Mouse (Mus musculus): ENCODE measurements at regions not wholly inside any gene's neighbourhood (a gene's known extent, or its start where the extent isn't known, plus 50 kb on each side); places are given as distances from the start of the nearest gene placed in this dataset.

- H3K4me1 ChIP-seq (ENCODE audit: control insufficient read depth in 2 of 2, insufficient read depth in 2 of 2, low read length in 2 of 2, poor library complexity in 1 of 2) = no peaks in the 10 kb centered on the region
- in situ Hi-C loops (cut with MboI; ENCODE audit: low sequenced_read_pairs in 2 of 2, unreplicated experiment in 2 of 2) = no loop called here
- H3K36me3 ChIP-seq (ENCODE audit: control insufficient read depth, insufficient read depth, low read length, poor library complexity, severe bottlenecking) = no peaks in the 10 kb centered on the region
- no peak for DNase-seq (ENCODE audit: low read depth, low spot score)
- TF ChIP-seq ZNF384 (IDR thresholded peaks at IDR 0.05; ENCODE audit: low read depth, low read length) = no peak
- TF ChIP-seq MAFK (IDR thresholded peaks at IDR 0.05; ENCODE audit: insufficient read depth, low read depth, low read length) = no peak
- TF ChIP-seq ZC3H11A (IDR thresholded peaks at IDR 0.05; ENCODE audit: borderline replicate concordance, low read depth, low read length) = no peak
- no peak for TF ChIP-seq HCFC1 (IDR thresholded peaks at IDR 0.05; ENCODE audit: borderline replicate concordance, insufficient read depth, low read length)
- TF ChIP-seq CHD2 (IDR thresholded peaks at IDR 0.05; ENCODE audit: low read depth, low read length) = no peak
- H3K4me3 ChIP-seq (ENCODE audit: insufficient read depth in 1 of 2, low read depth in 1 of 2, low read length in 2 of 2, poor library complexity in 1 of 2, severe bottlenecking in 1 of 2) = no peak overlapping the region
- H3K27ac ChIP-seq (ENCODE audit: insufficient read depth, low read depth, low read length, poor library complexity, severe bottlenecking) = no peak overlapping the region
- no peak overlapping the region for H3K9ac ChIP-seq (ENCODE audit: insufficient read depth, low read depth, low read length, poor library complexity, severe bottlenecking)
- H3K9me3 ChIP-seq (ENCODE audit: control insufficient read depth, insufficient read depth, low read depth, low read length) = no peaks in the 10 kb centered on the region; the same call in 1 of the 2 replicates
These were observed 87.9 kb upstream of the Cep85l start for GRCm38 (mm10) chr10:53467472-53468292.

- Histone ChIP-seq H3K4me3 (ENCODE audit: insufficient read depth in 1 of 2, low read depth in 1 of 2, low read length in 2 of 2, poor library complexity in 1 of 2, severe bottlenecking in 1 of 2) (no peak overlapping the region), H3K4me1 (ENCODE audit: control insufficient read depth in 2 of 2, insufficient read depth in 2 of 2, low read length in 2 of 2, poor library complexity in 1 of 2) (no peaks in the 10 kb centered on the region), H3K36me3 (ENCODE audit: control insufficient read depth, insufficient read depth, low read length, poor library complexity, severe bottlenecking) (no peaks in the 10 kb centered on the region), H3K9me3 (ENCODE audit: control insufficient read depth, insufficient read depth, low read depth, low read length) (no peaks in the 10 kb centered on the region; the same call in 1 of the 2 replicates), H3K9ac (ENCODE audit: insufficient read depth, low read depth, low read length, poor library complexity, severe bottlenecking) (no peak overlapping the region), H3K27ac (ENCODE audit: insufficient read depth, low read depth, low read length, poor library complexity, severe bottlenecking) (no peak overlapping the region)
- in situ Hi-C loops (cut with MboI; ENCODE audit: low sequenced_read_pairs in 2 of 2, unreplicated experiment in 2 of 2) = no loop called here
- TF ChIP-seq ZC3H11A (IDR thresholded peaks at IDR 0.05; ENCODE audit: borderline replicate concordance, low read depth, low read length) = no peak
- no peak for DNase-seq (ENCODE audit: low read depth, low spot score)
These were observed 87.1 kb upstream of the Cep85l start for GRCm38 (mm10) chr10:53466851-53467250.

DNA sequence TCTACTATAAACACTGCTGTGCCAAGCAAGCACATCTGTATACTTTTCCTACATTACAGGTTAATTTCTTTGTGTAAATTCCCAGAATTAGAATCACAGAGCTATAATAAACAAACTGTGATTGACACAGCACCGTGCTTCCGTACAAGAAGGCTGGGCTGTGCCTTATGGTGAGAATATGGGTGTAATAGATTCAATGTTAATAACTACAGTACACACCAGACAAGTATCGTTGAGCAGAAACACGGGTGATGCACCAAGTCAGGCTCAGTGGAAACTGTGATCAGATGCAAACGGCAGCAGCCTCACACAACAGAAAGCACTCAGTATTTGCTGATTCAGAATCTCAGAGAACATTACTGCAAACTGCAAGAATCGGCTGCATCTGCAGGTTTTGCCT, 86.5 kb upstream of the Cep85l start:
- Histone ChIP-seq H3K9me3 (ENCODE audit: control insufficient read depth, insufficient read depth, low read depth, low read length) (no peaks in the 10 kb centered on the region), H3K4me1 (ENCODE audit: control insufficient read depth in 2 of 2, insufficient read depth in 2 of 2, low read length in 2 of 2, poor library complexity in 1 of 2) (no peaks in the 10 kb centered on the region), H3K4me3 (ENCODE audit: insufficient read depth in 1 of 2, low read depth in 1 of 2, low read length in 2 of 2, poor library complexity in 1 of 2, severe bottlenecking in 1 of 2) (no peak overlapping the region), H3K9ac (ENCODE audit: insufficient read depth, low read depth, low read length, poor library complexity, severe bottlenecking) (no peak overlapping the region), H3K36me3 (ENCODE audit: control insufficient read depth, insufficient read depth, low read length, poor library complexity, severe bottlenecking) (no peaks in the 10 kb centered on the region), H3K27ac (ENCODE audit: insufficient read depth, low read depth, low read length, poor library complexity, severe bottlenecking) (no peak overlapping the region)
- DNase-seq (ENCODE audit: low read depth, low spot score) = no peak
- in situ Hi-C loops (cut with MboI; ENCODE audit: low sequenced_read_pairs in 2 of 2, unreplicated experiment in 2 of 2) = no loop called here
- TF ChIP-seq HCFC1 (IDR thresholded peaks at IDR 0.05; ENCODE audit: borderline replicate concordance, insufficient read depth, low read length) (no peak), ZNF384 (IDR thresholded peaks at IDR 0.05; ENCODE audit: low read depth, low read length) (no peak), MAFK (IDR thresholded peaks at IDR 0.05; ENCODE audit: insufficient read depth, low read depth, low read length) (no peak), ZC3H11A (IDR thresholded peaks at IDR 0.05; ENCODE audit: borderline replicate concordance, low read depth, low read length) (no peak), CHD2 (IDR thresholded peaks at IDR 0.05; ENCODE audit: low read depth, low read length) (no peak)

DNA sequence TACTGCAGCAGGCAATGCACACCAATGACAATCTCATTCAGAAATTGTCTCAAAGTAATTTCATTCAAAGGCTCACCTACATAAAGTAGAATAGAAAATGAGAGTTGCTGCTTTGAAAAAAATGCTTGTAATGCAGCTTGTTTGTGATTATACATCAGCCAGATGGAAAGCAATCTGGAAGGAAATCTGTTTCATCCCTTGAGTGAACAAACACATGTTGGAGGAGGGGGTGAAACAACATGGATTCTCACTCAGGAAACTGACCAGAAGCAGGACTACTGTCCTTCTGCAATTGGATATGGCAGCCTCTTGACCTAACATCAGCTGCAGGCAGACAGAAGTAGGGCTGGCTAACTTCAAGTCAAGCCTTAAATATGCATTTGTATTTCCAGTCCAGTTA, 84.8 kb upstream of the Cep85l start:
- no peak for DNase-seq (ENCODE audit: low read depth, low spot score)
- Histone ChIP-seq H3K9me3 (ENCODE audit: control insufficient read depth, insufficient read depth, low read depth, low read length) (no peaks in the 10 kb centered on the region), H3K4me3 (ENCODE audit: insufficient read depth in 1 of 2, low read depth in 1 of 2, low read length in 2 of 2, poor library complexity in 1 of 2, severe bottlenecking in 1 of 2) (no peak overlapping the region), H3K9ac (ENCODE audit: insufficient read depth, low read depth, low read length, poor library complexity, severe bottlenecking) (no peak overlapping the region), H3K27ac (ENCODE audit: insufficient read depth, low read depth, low read length, poor library complexity, severe bottlenecking) (no peak overlapping the region), H3K36me3 (ENCODE audit: control insufficient read depth, insufficient read depth, low read length, poor library complexity, severe bottlenecking) (no peaks in the 10 kb centered on the region), H3K4me1 (ENCODE audit: control insufficient read depth in 2 of 2, insufficient read depth in 2 of 2, low read length in 2 of 2, poor library complexity in 1 of 2) (peaks cover 0 to 2% of the 10 kb centered on the region in 2 experiments; a peak in 1 of 4 replicates)
- TF ChIP-seq ZNF384 (IDR thresholded peaks at IDR 0.05; ENCODE audit: low read depth, low read length) (no peak), MAFK (IDR thresholded peaks at IDR 0.05; ENCODE audit: insufficient read depth, low read depth, low read length) (no peak), HCFC1 (IDR thresholded peaks at IDR 0.05; ENCODE audit: borderline replicate concordance, insufficient read depth, low read length) (no peak), ZC3H11A (IDR thresholded peaks at IDR 0.05; ENCODE audit: borderline replicate concordance, low read depth, low read length) (no peak), CHD2 (IDR thresholded peaks at IDR 0.05; ENCODE audit: low read depth, low read length) (no peak)
- in situ Hi-C loops (cut with MboI; ENCODE audit: low sequenced_read_pairs in 2 of 2, unreplicated experiment in 2 of 2) = no loop called here
